Mouse (Mus musculus): Measurements from ENCODE around the gene Drg2. TPM values are rescaled to one million over a fixed set of nuclear protein-coding genes. Genes with fewer than 3 reads are reported as not detected.
A peak's percentile ranks its signal among the peaks of the same experiment; 100 is the strongest.

Gene Drg2
- polyA plus RNA-seq, 2 experiments = 92.6 to 111 TPM

- Histone ChIP-seq H3K27me3 (ENCODE audit: control insufficient read depth, insufficient read depth, low read length) (no peaks in the 10 kb centered on the region), H3K9me3 (ENCODE audit: control insufficient read depth, low read length) (no peaks in the 10 kb centered on the region), H3K4me3 (replicated peaks; ENCODE audit: low read length) (no peak overlapping the region), H3K36me3 (ENCODE audit: control insufficient read depth, insufficient read depth, low read length) (no peaks in the 10 kb centered on the region), H3K9ac (ENCODE audit: low read depth, low read length, severe bottlenecking) (no peak overlapping the region), H3K4me1 (ENCODE audit: control insufficient read depth, insufficient read depth, low read length) (peaks cover 3% of the 10 kb centered on the region), H3K27ac (replicated peaks; ENCODE audit: low read depth, low read length) (no peak overlapping the region), H3K4me2 (replicated peaks; ENCODE audit: low read depth, low read length, severe bottlenecking) (no peak overlapping the region)
- ATAC-seq (ENCODE audit: low FRiP score, low read depth) (no peak), DNase-seq (ENCODE audit: low spot score) (no peak)
- TF ChIP-seq POLR2A (IDR thresholded peaks at IDR 0.05; ENCODE audit: borderline replicate concordance, extremely low read depth, insufficient read depth, insufficient read length) = no peak
- WGBS = 69% methylated on average over 1 of the region's 1 CpGs
Observed at GRCm38 (mm10) chr11:60511893-60512292, 57.5 kb downstream of the Drg2 start.

GRCm38 (mm10) chr11:60512520-60512919 is 58.1 kb downstream of the Drg2 start:
- DNase-seq (ENCODE audit: low spot score) (no peak), ATAC-seq (ENCODE audit: low FRiP score, low read depth) (no peak)
- H3K4me1 ChIP-seq (ENCODE audit: control insufficient read depth, insufficient read depth, low read length) = peaks cover 3% of the 10 kb centered on the region
- H3K9ac ChIP-seq (ENCODE audit: low read depth, low read length, severe bottlenecking) = no peak overlapping the region
- TF ChIP-seq POLR2A (IDR thresholded peaks at IDR 0.05; ENCODE audit: borderline replicate concordance, extremely low read depth, insufficient read depth, insufficient read length) = no peak
- no peak overlapping the region for H3K4me2 ChIP-seq (replicated peaks; ENCODE audit: low read depth, low read length, severe bottlenecking)
- H3K36me3 ChIP-seq (ENCODE audit: control insufficient read depth, insufficient read depth, low read length) = no peaks in the 10 kb centered on the region
- H3K4me3 ChIP-seq (replicated peaks; ENCODE audit: low read length) = no peak overlapping the region
- H3K9me3 ChIP-seq (ENCODE audit: control insufficient read depth, low read length) = no peaks in the 10 kb centered on the region
- no peak overlapping the region for H3K27ac ChIP-seq (replicated peaks; ENCODE audit: low read depth, low read length)
- no peaks in the 10 kb centered on the region for H3K27me3 ChIP-seq (ENCODE audit: control insufficient read depth, insufficient read depth, low read length)
- WGBS = 68% methylated on average over 2 of the region's 2 CpGs

GRCm38 (mm10) chr11:60514941-60515340 is 60.5 kb downstream of the Drg2 start:
- Histone ChIP-seq H3K9me3 (ENCODE audit: control insufficient read depth, low read length) (no peaks in the 10 kb centered on the region), H3K27ac (replicated peaks; ENCODE audit: low read depth, low read length) (no peak overlapping the region), H3K27me3 (ENCODE audit: control insufficient read depth, insufficient read depth, low read length) (no peaks in the 10 kb centered on the region), H3K4me1 (ENCODE audit: control insufficient read depth, insufficient read depth, low read length) (no peaks in the 10 kb centered on the region), H3K4me2 (replicated peaks; ENCODE audit: low read depth, low read length, severe bottlenecking) (no peak overlapping the region), H3K4me3 (replicated peaks; ENCODE audit: low read length) (no peak overlapping the region), H3K36me3 (ENCODE audit: control insufficient read depth, insufficient read depth, low read length) (no peaks in the 10 kb centered on the region), H3K9ac (ENCODE audit: low read depth, low read length, severe bottlenecking) (no peak overlapping the region)
- no peak for TF ChIP-seq POLR2A (IDR thresholded peaks at IDR 0.05; ENCODE audit: borderline replicate concordance, extremely low read depth, insufficient read depth, insufficient read length)
- ATAC-seq (ENCODE audit: low FRiP score, low read depth) (no peak), DNase-seq (ENCODE audit: low spot score) (peak; percentile 8)
- WGBS = 63% methylated on average over 2 of the region's 2 CpGs

- ATAC-seq (ENCODE audit: low FRiP score, low read depth) = no peak
- Histone ChIP-seq H3K9me3 (ENCODE audit: control insufficient read depth, low read length) (no peaks in the 10 kb centered on the region), H3K9ac (ENCODE audit: low read depth, low read length, severe bottlenecking) (no peak overlapping the region), H3K4me1 (ENCODE audit: control insufficient read depth, insufficient read depth, low read length) (no peaks in the 10 kb centered on the region), H3K27ac (replicated peaks; ENCODE audit: low read depth, low read length) (no peak overlapping the region), H3K4me3 (replicated peaks; ENCODE audit: low read length) (no peak overlapping the region), H3K4me2 (replicated peaks; ENCODE audit: low read depth, low read length, severe bottlenecking) (no peak overlapping the region), H3K36me3 (ENCODE audit: control insufficient read depth, insufficient read depth, low read length) (no peaks in the 10 kb centered on the region), H3K27me3 (ENCODE audit: control insufficient read depth, insufficient read depth, low read length) (no peaks in the 10 kb centered on the region)
- 66% methylated on average over 4 of the region's 4 CpGs for WGBS
- no peak for DNase-seq (ENCODE audit: low spot score)
- no peak for TF ChIP-seq POLR2A (IDR thresholded peaks at IDR 0.05; ENCODE audit: borderline replicate concordance, extremely low read depth, insufficient read depth, insufficient read length)
Observed at GRCm38 (mm10) chr11:60518305-60518704, 63.9 kb downstream of the Drg2 start.

Other genes with a start within 250 kb of the Drg2 start
- 96.5 and 147 TPM in 2 replicates for gene Srebf1, start 232.0 kb upstream of the Drg2 start, polyA plus RNA-seq (2012; rRNA removed)
- 77.1 and 80.7 TPM in 2 replicates for gene Srebf1, start 232.0 kb upstream of the Drg2 start, polyA plus RNA-seq (2014; fragmentation: Nextera tagmentation; extraction: Ambion mirVana)
- gene Tom1l2, start 101.7 kb upstream of the Drg2 start, polyA plus RNA-seq (2012; rRNA removed) = 36.0 and 49.8 TPM in 2 replicates
- gene Tom1l2, start 101.7 kb upstream of the Drg2 start, polyA plus RNA-seq (2014; fragmentation: Nextera tagmentation; extraction: Ambion mirVana) = 21.5 and 22.4 TPM in 2 replicates
- 1.9 and 2.5 TPM in 2 replicates for gene Drc3, start 101.3 kb upstream of the Drg2 start, polyA plus RNA-seq (2012; rRNA removed)
- 1.3 and 2.9 TPM in 2 replicates for gene Drc3, start 101.3 kb upstream of the Drg2 start, polyA plus RNA-seq (2014; fragmentation: Nextera tagmentation; extraction: Ambion mirVana)
- gene Gid4, start 37.4 kb upstream of the Drg2 start, polyA plus RNA-seq (2012; rRNA removed) = 20.5 and 22.4 TPM in 2 replicates
- gene Gid4, start 37.4 kb upstream of the Drg2 start, polyA plus RNA-seq (2014; fragmentation: Nextera tagmentation; extraction: Ambion mirVana) = 28.5 and 30.2 TPM in 2 replicates
- 38.0 and 46.2 TPM in 2 replicates for gene Atpaf2, start 36.1 kb upstream of the Drg2 start, polyA plus RNA-seq (2012; rRNA removed)
- 47.0 and 50.1 TPM in 2 replicates for gene Atpaf2, start 36.1 kb upstream of the Drg2 start, polyA plus RNA-seq (2014; fragmentation: Nextera tagmentation; extraction: Ambion mirVana)
- gene Myo15, start 14.7 kb downstream of the Drg2 start, polyA plus RNA-seq (2012; rRNA removed) = 1.2 and 1.4 TPM in 2 replicates
- 0.51 and 0.54 TPM in 2 replicates for gene Myo15, start 14.7 kb downstream of the Drg2 start, polyA plus RNA-seq (2014; fragmentation: Nextera tagmentation; extraction: Ambion mirVana)
- gene Alkbh5, start 81.8 kb downstream of the Drg2 start, polyA plus RNA-seq (2012; rRNA removed) = 19.3 and 24.0 TPM in 2 replicates
- 30.2 and 31.9 TPM in 2 replicates for gene Alkbh5, start 81.8 kb downstream of the Drg2 start, polyA plus RNA-seq (2014; fragmentation: Nextera tagmentation; extraction: Ambion mirVana)
- gene Llgl1, start 245.1 kb downstream of the Drg2 start, polyA plus RNA-seq (2012; rRNA removed) = 97.9 and 141 TPM in 2 replicates
- 61.6 and 69.5 TPM in 2 replicates for gene Llgl1, start 245.1 kb downstream of the Drg2 start, polyA plus RNA-seq (2014; fragmentation: Nextera tagmentation; extraction: Ambion mirVana)